Mouse (Mus musculus): ENCODE data around the gene Avpr1b.
A peak's percentile ranks its signal among the peaks of the same experiment; 100 is the strongest.

DNA sequence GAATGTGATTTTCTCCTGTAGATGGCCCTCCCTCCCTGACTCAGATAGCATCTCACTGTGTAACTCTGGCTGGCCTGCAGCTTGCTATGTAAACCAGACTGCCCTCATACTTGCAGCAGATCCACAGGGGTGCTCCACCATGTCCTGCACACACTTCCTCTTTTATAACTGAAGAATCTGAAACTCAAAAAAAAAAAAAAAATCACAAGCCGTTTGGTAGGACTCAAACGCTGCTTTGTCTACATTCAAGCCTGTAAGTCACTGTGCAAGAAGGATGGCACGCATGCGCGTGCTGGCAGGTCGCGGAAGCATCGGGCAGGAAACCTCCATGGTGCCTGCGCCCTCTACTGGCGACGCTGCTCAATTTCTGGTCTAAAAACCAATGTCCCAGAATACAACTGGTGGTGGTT, 58.9 kb downstream of the Avpr1b start:
- peak; percentile 95 for TF ChIP-seq CTCF (IDR thresholded peaks at IDR 0.05; ENCODE audit: low read depth, low read length)
- TF ChIP-seq POLR2A (IDR thresholded peaks at IDR 0.05; ENCODE audit: insufficient read depth, low read length), result no peak
- no peak for TF ChIP-seq EP300 (IDR thresholded peaks at IDR 0.05; ENCODE audit: insufficient read depth, low read depth, low read length)

Data from ES-Bruce4 (cell line).